Mouse (Mus musculus) monocyte, adult 5-6 weeks (primary cell): Measurements from ENCODE around the gene Ly6c2. TPM values are rescaled to one million over a fixed set of nuclear protein-coding genes. Genes with fewer than 3 reads are reported as not detected.

Source experiments
- total RNA-seq: library from RNA; stranded (forward); fragments of 200-1000, 200-491, 200-594 nt; gene quantifications from 3 replicates; pipeline ENCODE4 v1.2.3, GENCODE M21; 2017

Ly6c2 gene
- total RNA-seq, 1 experiment from 2014 or later, result 64.9 TPM

Other genes with a start within 250 kb of the Ly6c2 start
- 0.29 to 0.85 TPM in 2 of 3 replicates, not detected in the other for gene 2010109I03Rik, start 214.9 kb downstream of the Ly6c2 start, total RNA-seq
- gene Ly6i, start 128.5 kb downstream of the Ly6c2 start, total RNA-seq, result 97.1 to 147 TPM (median 103 TPM) in 3 replicates
- gene Ly6a, start 113.9 kb downstream of the Ly6c2 start, total RNA-seq, result 22.8 to 39.4 TPM (median 23.5 TPM) in 3 replicates
- not detected in 3 replicates for gene Ly6c1, start 63.1 kb downstream of the Ly6c2 start, total RNA-seq
- gene Ly6g, start 43.3 kb upstream of the Ly6c2 start, total RNA-seq, result not detected in 3 replicates
- not detected in 3 replicates for gene BC025446, start 104.4 kb upstream of the Ly6c2 start, total RNA-seq
- gene Ly6f, start 156.5 kb upstream of the Ly6c2 start, total RNA-seq, result not detected in 3 replicates